Mouse (Mus musculus): ENCODE results near the gene Gzmd. TPM values are rescaled to one million over a fixed set of nuclear protein-coding genes. Genes with fewer than 3 reads are reported as not detected.
"Not testable (repeated sequence)": the region's sequence is repeated elsewhere in the genome, so short reads cannot be mapped to it uniquely, and the experiment has no call there.

Gzmd gene
- polyA plus RNA-seq (2012; rRNA removed): not detected in 2 replicates

- DNase-seq (ENCODE audit: low read depth): not testable (repeated sequence)
These were observed at the start of gene Gzmd for GRCm38 (mm10) chr14:56132508-56132907. Gzmd (minus strand) TSS chr14:56132608.

- not testable (repeated sequence) for DNase-seq (ENCODE audit: low read depth)
These were observed 45.2 kb upstream of the Gzmd start for GRCm38 (mm10) chr14:56177651-56178050.

GRCm38 (mm10) chr14:56174499-56174898 is 42.1 kb upstream of the Gzmd start, which contains the start of gene Gzmn:
Gzmn (minus strand) TSS chr14:56174599.
- no peak for DNase-seq (ENCODE audit: low read depth)

GRCm38 (mm10) chr14:56173396-56173795 is 41.0 kb upstream of the Gzmd start:
- no peak for DNase-seq (ENCODE audit: low read depth)

- no peak for DNase-seq (ENCODE audit: low read depth)
These were observed 40.3 kb upstream of the Gzmd start for GRCm38 (mm10) chr14:56172744-56173143.

- no peak for DNase-seq (ENCODE audit: low read depth)
These were observed 35.6 kb upstream of the Gzmd start for GRCm38 (mm10) chr14:56168009-56168408.

GRCm38 (mm10) chr14:56162109-56162508 is 29.7 kb upstream of the Gzmd start:
- DNase-seq (ENCODE audit: low read depth): no peak

- not testable (repeated sequence) for DNase-seq (ENCODE audit: low read depth)
These were observed 27.1 kb upstream of the Gzmd start, which contains the start of gene Gzmg for GRCm38 (mm10) chr14:56159479-56159878. Gzmg (minus strand) TSS chr14:56159579.

GRCm38 (mm10) chr14:56155340-56155739 is 22.9 kb upstream of the Gzmd start:
- no peak for DNase-seq (ENCODE audit: low read depth)

- not testable (repeated sequence) for DNase-seq (ENCODE audit: low read depth)
These were observed 1.3 kb upstream of the Gzmd start for GRCm38 (mm10) chr14:56133675-56134074.

GRCm38 (mm10) chr14:56128341-56128740 is 4.1 kb downstream of the Gzmd start:
- no peak for DNase-seq (ENCODE audit: low read depth)

- no peak for DNase-seq (ENCODE audit: low read depth)
These were observed 8.9 kb downstream of the Gzmd start for GRCm38 (mm10) chr14:56123516-56123915.

GRCm38 (mm10) chr14:56120525-56120924 is 11.9 kb downstream of the Gzmd start, which contains the start of gene Gzme:
Gzme (minus strand) TSS chr14:56120625.
- DNase-seq (ENCODE audit: low read depth): no peak

- DNase-seq (ENCODE audit: low read depth): not testable (repeated sequence)
These were observed 16.7 kb downstream of the Gzmd start for GRCm38 (mm10) chr14:56115531-56116310.

- DNase-seq (ENCODE audit: low read depth): no peak
These were observed 26.8 kb downstream of the Gzmd start for GRCm38 (mm10) chr14:56105447-56106180.

GRCm38 (mm10) chr14:56105016-56105415 is 27.4 kb downstream of the Gzmd start:
- no peak for DNase-seq (ENCODE audit: low read depth)

GRCm38 (mm10) chr14:56103452-56103851 is 29.0 kb downstream of the Gzmd start:
- DNase-seq (ENCODE audit: low read depth): no peak

- DNase-seq (ENCODE audit: low read depth): no peak
These were observed 30.0 kb downstream of the Gzmd start, which contains the start of gene Ctsg for GRCm38 (mm10) chr14:56102386-56102785. Ctsg (minus strand) TSS chr14:56102574.

GRCm38 (mm10) chr14:56098940-56099339 is 33.5 kb downstream of the Gzmd start:
- DNase-seq (ENCODE audit: low read depth): no peak

GRCm38 (mm10) chr14:56097597-56097996 is 34.8 kb downstream of the Gzmd start:
- DNase-seq (ENCODE audit: low read depth): no peak

GRCm38 (mm10) chr14:56093353-56093752 is 39.1 kb downstream of the Gzmd start:
- no peak for DNase-seq (ENCODE audit: low read depth)

- DNase-seq (ENCODE audit: low read depth): no peak
These were observed 45.7 kb downstream of the Gzmd start for GRCm38 (mm10) chr14:56086711-56087110.

GRCm38 (mm10) chr14:56085167-56085566 is 47.2 kb downstream of the Gzmd start, which contains the start of gene Mcpt8:
Mcpt8 (minus strand) TSS chr14:56085273.
- DNase-seq (ENCODE audit: low read depth): no peak
